Mouse (Mus musculus): ENCODE results near the gene Mob1b.
"Not testable (repeated sequence)": the region's sequence is repeated elsewhere in the genome, so short reads cannot be mapped to it uniquely, and the experiment has no call there.

The Mob1b gene

DNA sequence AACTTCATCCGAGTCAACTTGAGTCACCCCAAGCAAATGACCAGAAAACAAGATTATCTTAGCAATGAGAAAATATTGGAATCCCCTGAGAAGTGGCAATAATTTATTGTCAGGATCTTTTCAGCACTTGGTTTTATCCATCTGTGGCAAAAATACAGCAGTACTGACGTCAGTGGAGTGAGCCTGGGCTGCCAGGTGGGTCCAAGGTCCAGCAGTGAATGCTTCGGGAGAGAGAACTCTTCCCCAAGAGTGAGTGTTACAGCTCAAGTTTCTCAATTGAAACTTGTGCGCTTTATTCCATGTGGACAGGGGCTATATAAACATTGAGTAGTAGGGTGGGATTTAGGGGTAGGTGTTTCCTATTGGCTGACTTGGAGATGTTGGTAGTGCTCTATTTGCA, 18.6 kb upstream of the Mob1b start:
- in situ Hi-C loops (cut with MboI): no loop called here

DNA sequence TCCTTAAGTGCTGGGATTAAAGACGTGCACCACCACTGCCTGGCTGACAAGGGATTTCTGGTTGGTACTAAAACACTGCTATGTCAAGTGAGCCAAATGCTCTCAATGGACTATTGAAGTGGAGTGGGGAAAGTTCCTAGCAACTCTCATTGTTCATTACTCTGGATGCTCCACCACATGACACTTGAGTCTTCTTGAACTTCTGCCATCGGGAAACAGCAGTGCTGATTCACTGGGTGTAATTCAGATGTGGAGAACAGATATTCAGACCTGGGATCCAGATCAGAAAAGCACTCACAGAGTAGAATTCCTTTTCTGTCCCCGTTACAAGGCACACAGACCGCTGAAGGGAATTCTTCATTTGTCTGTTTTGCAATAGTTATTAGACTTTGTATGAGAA, 17.1 kb upstream of the Mob1b start:
- in situ Hi-C loops (cut with MboI): no loop called here

DNA sequence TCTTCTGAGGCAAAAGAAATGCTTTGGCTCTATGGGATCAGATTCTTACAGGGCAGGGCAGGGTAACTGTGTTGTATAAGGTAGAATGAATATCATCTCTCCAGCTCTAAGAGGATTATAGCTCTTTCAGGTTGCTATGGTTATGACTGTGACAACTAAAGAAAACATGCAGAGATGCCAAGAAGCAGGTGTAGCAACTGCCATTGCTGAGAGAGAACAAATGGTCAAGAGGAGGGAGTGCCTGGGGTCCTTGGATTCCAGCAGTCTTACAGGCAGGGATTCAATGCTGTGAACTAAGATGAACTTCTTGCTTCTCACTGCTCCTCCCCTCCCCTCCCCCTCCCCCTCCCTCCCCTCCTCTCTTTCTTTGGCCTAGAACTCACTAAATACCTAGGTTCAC, 9.5 kb upstream of the Mob1b start:
- in situ Hi-C loops (cut with MboI): no loop called here

DNA sequence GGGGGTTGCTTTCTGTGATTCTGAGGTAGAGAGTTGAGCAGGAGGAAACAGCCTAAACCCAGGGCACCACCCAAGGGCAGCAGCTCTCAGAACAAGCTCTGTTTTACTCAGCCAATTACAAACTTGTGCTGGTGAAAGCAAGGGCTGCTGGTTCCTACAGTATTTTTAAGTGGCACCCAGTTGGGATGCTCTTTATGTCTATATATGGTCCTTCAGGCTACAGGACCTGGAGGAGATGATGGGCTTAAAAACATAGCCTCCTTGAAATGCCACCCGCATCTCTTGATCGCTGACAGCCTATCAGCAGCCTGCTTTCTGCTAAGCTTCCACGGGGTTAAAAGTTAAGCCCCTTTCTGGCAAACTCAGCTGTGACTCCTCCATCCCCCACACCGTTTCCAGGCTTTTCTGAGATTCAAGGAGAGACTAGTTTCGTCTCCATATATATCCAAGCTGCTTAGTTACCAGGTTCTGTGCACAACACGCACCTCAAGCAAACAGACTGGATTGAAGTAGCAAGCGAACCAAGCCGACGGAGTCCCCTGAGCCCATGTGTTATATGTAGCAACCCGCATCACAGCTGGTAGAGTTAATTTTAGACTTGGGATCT, 8.9 kb upstream of the Mob1b start:
- in situ Hi-C loops (cut with MboI): no loop called here

DNA sequence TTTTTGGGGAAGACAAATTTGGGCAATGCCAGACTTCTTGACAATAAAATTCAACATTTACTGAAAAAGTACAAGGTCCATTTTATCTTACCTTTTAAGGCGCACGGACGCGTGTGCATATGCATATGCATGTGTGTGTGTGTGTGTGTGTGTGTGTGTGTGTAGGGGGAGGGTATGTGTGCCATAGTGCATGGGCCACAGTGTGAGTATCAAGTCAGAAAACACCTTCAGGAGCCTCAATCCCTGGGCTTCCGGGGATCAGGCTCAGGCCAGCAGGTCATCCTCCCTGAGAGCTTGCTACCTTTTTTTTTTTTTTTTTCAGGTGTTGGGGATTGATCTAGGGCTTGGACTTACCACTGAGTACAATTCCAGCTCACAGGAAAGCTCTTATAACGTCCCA, 8.3 kb upstream of the Mob1b start:
- in situ Hi-C loops (cut with MboI): no loop called here

DNA sequence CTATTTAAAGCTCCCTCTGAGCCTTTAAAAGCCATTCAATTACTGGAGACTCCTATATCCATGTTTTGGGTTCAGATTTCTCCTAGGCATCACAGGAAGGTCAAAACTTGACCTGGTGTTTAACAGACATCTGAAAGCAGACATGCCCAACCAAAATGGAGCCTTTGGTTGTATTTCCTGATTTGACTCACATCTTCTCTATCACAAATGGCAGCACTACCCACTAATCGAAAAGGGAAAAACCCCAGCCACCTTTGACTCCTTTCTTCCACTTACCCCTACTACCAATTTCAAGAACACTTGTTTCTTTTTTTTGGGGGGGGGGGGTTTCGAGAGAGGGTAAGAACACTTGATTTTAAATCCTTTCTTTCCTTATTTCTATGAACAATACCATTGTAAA, 3.7 kb upstream of the Mob1b start:
- in situ Hi-C loops (cut with MboI): no loop called here

DNA sequence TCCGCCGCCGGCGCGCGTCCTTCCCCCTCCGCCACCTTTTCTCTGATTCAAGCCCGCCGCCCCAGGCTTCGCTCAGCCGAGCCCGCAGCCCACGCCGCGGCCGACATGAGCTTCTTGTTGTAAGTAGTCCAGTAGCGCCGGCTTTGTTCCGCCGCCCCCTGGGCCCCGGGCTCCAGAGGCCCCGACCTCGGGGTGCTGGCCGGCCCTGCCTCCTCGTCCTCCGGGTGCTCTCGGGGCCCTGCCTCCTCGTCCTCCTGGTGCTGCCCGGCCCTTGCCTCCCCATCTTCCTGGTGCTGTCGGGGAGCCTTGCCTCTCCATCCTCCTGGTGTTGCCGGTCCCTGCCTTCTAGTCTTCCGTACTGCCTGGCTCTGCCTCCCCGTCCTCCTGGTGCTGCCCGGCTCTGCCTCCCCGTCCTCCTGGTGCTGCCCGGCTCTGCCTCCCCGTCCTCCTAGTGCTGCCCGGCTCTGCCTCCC, 384 bp downstream of the Mob1b start:
- in situ Hi-C loops (cut with MboI): no loop called here

DNA sequence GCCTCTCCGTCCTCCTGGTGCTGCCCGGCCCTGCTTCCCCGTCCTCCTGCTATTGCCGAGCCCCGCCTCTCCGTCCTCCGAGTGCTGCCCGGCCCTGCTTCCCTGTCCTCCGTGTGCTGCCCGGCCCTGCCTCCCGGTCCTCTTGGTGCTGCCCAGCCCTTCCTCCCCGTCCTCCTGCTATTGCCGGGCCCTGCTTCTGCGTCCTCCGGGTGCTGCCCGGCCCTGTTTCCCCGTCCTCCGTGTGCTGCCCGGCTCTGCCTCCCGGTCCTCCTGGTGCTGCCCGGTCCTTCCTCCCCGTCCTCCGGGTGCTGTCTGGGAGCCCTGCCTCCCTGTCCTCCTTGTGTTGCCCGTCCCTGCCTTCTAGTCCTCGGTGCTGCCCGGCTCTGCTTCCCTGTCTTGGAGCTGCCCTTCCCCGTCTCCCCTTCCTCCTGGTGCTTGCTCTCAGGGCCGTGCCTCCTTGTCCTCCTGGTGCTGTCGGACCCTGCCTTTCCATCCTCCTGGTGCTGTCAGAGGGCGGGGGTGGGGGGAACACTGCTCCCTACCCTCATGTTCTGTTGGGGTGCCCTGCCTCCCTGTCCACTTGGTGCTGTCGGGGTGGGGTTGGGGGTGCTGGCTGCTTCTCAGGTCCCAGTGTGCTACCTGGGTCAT, 1.0 kb downstream of the Mob1b start:
- in situ Hi-C loops (cut with MboI): no loop called here

DNA sequence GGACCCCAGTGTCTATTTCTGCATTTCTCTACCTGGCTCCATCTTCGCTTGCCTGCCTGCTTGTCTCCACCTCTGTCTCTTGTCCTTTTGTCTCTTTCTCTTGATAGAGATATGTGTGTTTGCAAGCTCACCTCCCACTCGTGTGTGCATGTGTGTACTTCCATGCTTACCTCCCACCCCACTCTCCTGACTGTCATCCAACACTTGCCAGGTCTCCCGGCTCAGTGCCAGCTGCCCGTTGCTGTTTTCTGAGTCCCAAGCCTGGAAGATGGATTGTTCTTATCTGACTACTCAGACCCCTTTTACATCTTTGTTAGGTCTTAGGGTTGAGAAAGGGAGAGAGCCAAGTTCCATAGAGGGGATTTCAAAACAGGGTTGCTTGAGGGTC, 1.6 kb downstream of the Mob1b start:
- in situ Hi-C loops (cut with MboI): no loop called here

DNA sequence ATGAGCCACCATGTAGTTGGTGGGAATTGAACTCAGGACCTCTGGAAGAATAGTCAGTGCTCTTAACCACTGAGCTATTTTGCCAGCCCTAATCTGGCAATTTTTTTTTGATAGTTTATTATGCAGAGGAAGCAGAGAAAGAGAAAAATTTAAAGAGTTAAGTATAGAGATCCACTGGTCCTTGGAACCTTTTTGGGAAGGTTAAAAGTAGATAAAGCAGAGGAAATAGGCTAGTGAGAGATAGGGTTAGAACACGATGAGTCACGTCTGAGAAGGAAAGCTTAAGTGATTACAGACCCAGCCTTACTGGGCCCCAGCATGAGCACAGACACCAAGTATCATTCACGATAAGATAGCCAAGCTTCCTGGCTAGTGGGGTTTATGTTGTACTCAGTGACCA, 3.4 kb downstream of the Mob1b start:
- in situ Hi-C loops (cut with MboI): no loop called here

- in situ Hi-C loops (cut with MboI): no loop called here
These were observed 7.0 kb downstream of the Mob1b start for GRCm38 (mm10) chr5:88727593-88728144.

GRCm38 (mm10) chr5:88734786-88735185, 14.1 kb downstream of the Mob1b start:
- in situ Hi-C loops (cut with MboI): no loop called here

DNA sequence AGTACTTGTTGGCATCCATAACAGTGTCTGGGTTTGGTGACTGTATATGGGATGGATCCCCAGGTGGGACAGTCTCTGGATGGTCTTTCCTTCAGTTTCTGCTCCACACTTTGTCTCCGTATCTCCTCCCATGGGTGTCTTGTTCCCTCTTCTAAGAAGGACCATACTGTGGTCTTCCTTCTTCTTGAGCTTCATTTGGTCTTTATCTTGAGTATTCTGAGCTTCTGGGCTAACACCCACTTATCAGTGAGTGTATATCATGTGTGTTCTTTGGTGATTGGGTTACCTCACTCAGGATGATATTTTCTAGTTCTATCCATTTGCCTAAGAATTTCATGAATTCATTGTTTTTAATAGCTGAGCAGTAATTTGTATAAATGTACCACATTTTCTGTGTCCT, 20.4 kb downstream of the Mob1b start:
- in situ Hi-C loops (cut with MboI): not testable (repeated sequence)

- in situ Hi-C loops (cut with MboI): no loop called here
These were observed 27.1 kb downstream of the Mob1b start for GRCm38 (mm10) chr5:88747774-88748173.

DNA sequence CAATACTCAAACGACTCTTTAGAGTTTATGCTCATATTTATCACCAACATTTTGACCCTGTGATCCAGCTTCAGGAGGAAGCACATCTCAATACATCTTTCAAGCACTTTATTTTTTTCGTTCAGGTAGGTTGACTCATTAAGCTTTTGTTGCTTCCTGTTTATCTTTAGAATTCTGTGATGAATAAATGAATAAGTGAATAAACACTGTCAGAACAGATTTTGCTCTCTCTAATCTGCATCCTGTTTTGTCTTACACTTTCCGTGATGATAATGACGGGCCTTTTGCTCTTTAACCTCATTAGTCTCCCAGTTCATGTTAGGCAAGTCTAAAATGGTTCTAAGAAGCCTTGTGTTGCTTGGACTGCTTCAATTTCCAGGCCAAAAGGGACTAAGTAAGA, 32.5 kb downstream of the Mob1b start:
- in situ Hi-C loops (cut with MboI): loop anchor here (25.0 kb wide), 1 partner anchor 1941 kb away; the partner anchor contains the start of gene Ythdc1

GRCm38 (mm10) chr5:88762611-88763010, 42.0 kb downstream of the Mob1b start:
- in situ Hi-C loops (cut with MboI): loop anchor here (25.0 kb wide), 1 partner anchor 1950 kb away; the partner anchor contains the start of gene Ythdc1

DNA sequence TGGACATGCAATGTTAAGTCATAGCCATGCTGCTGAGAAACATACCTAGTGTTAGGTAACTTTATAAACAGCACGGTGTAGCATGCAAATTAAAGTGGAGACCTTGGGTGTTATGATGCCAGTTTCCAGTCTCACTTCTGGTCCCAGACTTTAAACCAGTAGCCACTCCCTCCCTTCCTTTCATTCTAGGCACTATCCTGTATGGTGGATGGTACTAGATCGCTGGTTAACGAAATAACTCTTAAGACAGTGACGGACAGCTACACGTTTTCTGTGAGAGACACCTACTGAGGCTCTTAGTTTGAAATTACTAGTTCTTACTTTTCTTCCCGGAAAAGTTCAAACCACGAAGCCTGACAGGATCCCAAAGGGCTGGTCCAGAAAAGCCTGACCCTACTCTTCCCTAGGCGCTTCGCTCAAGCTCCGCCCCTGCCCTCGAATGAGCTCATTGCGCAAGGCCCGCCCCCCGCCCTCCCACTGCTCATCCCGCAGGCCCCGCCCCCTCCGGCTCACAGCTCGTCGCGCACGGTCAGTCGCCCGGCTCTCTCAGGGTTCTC, 43.9 kb downstream of the Mob1b start:
- in situ Hi-C loops (cut with MboI): loop anchor here (25.0 kb wide), 1 partner anchor 1952 kb away; the partner anchor contains the start of gene Ythdc1

DNA sequence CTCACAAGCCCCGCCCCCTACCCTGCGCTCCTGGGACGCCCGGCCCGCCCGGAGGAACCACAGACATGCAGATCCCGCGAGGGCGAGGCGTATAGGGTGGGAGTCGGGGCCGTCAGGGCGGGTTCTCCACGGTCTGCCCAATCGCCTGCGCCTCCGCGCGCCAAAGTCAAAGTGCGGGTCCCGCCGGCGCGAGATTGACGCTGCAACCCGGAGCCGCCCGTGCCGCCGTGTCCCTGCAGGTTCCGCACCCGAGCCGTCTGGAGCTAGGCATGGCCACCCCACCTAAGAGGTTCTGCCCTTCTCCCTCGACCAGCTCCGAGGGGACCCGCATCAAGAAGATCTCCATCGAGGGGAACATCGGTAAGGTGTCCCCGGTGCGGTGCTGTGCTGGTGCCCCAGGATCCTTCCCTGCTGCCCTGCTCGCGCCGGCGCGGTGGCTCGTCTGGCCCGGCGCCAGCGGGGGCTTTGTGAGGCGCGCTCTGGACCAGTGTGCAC, 44.4 kb downstream of the Mob1b start, which contains the start of gene Dck:
Dck (plus strand) TSS at position 10 of the 495 bp plus-strand sequence.
- in situ Hi-C loops (cut with MboI): loop anchor here (5.0 to 25.0 kb wide), 2 partner anchors 203 to 1953 kb away; partner anchors contain the start of gene Ythdc1

DNA sequence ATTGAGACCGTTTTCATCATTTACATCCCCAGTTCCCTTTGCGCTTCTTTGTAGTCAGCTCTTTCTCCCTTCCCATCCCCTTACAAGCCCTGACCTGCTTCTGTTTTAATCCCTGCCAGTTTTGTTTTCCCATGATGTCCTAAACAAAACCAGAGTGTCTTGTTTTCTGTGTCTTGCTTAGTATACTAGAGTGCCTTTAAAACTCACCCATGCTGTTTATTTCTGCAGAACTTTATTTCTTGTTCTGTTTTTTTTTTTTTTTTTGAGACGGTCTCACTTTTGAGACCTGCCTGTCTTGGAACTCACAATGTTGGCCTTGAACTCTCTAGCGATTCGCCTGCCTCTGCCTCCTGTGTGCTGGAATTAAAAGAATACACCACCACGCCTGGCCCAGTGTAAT, 44.9 kb downstream of the Mob1b start:
- in situ Hi-C loops (cut with MboI): loop anchor here (5.0 to 25.0 kb wide), 2 partner anchors 203 to 1953 kb away; partner anchors contain the start of gene Ythdc1

GRCm38 (mm10) chr5:88766121-88766520, 45.5 kb downstream of the Mob1b start:
- in situ Hi-C loops (cut with MboI): loop anchor here (5.0 to 25.0 kb wide), 2 partner anchors 204 to 1954 kb away; partner anchors contain the start of gene Ythdc1

GRCm38 (mm10) chr5:88766863-88767262, 46.2 kb downstream of the Mob1b start:
- in situ Hi-C loops (cut with MboI): loop anchor here (5.0 to 25.0 kb wide), 2 partner anchors 205 to 1955 kb away; partner anchors contain the start of gene Ythdc1

GRCm38 (mm10) chr5:88768201-88768600, 47.5 kb downstream of the Mob1b start:
- in situ Hi-C loops (cut with MboI): loop anchor here (5.0 to 25.0 kb wide), 2 partner anchors 206 to 1956 kb away; partner anchors contain the start of gene Ythdc1

All from mature B cell (primary cell).